In genomic region chr16:31035235-31035634, GRCm38 (mm10) we compare ENCODE assay signal across 9 mouse cellular contexts. TPM values are rescaled to one million over a fixed set of nuclear protein-coding genes. Genes with fewer than 3 reads are reported as not detected.
DNase-seq lines count a peak whose midpoint lies in the region; ATAC-seq and TF ChIP-seq lines count a peak whose summit lies in the region.
"Had no signal": no experiment of that assay in that cellular context is flagged by ENCODE, and none has a peak within 500 bp of the region (broad histone marks: within the 10 kb centered on the region; RNA-seq: fewer than 3 reads in every experiment).

No protein-coding gene starts in this region.

- no peak for ATAC-seq in heart, embryonic 15.5 days (replicated peaks; ENCODE audit: insufficient number of reproducible peaks, insufficient read depth, low FRiP score, low read depth)
- no peak for ATAC-seq in limb, embryonic 11.5 days (ENCODE audit: insufficient number of reproducible peaks, low FRiP score, low TSS enrichment, low read depth)

- H3K27me3 ChIP-seq in heart, embryonic 15.5 days = no peaks in the 10 kb centered on the region
- no peaks in the 10 kb centered on the region for H3K27me3 ChIP-seq in limb, embryonic 11.5 days (ENCODE audit: control insufficient read depth, insufficient read depth, low read length)

- no peak for DNase-seq in heart, postnatal 36 days
- peak; percentile 39 for DNase-seq in thymus, postnatal 14 days
- DNase-seq in thymus, postnatal 36 days = no peak
- no peak for DNase-seq in limb, embryonic 11.5 days (ENCODE audit: low spot score)
- DNase-seq in naive thymus-derived CD4-positive, alpha-beta T cell, adult 2 months (ENCODE audit: low read depth) = peak; percentile 60
- DNase-seq in cerebellum, adult 9-10 months = no peak
- no peak for DNase-seq in left cerebral cortex, adult 2 months (ENCODE audit: extremely low spot score in 1 of 2, low spot score in 2 of 2)

- no peak overlapping the region for H3K4me2 ChIP-seq in heart, embryonic 15.5 days
- H3K4me2 ChIP-seq in limb, embryonic 11.5 days (ENCODE audit: low read depth, severe bottlenecking) = no peak overlapping the region

- no peak overlapping the region for H3K4me3 ChIP-seq in heart, embryonic 15.5 days
- H3K4me3 ChIP-seq in limb, embryonic 11.5 days (ENCODE audit: low read depth, low read length) = no peak overlapping the region
- H3K4me3 ChIP-seq in left cerebral cortex, adult 2 months = no peak overlapping the region

- H3K9ac ChIP-seq in heart, embryonic 15.5 days = no peak overlapping the region
- no peak overlapping the region for H3K9ac ChIP-seq in limb, embryonic 11.5 days (ENCODE audit: low read length)
- H3K9ac ChIP-seq: liver, embryonic 14.5 days had no signal

- WGBS in heart, embryonic 15.5 days = 40% methylated on average over 7 of the region's 7 CpGs
- 65% methylated on average over 7 of the region's 7 CpGs for WGBS in limb, embryonic 11.5 days

- H3K4me1 ChIP-seq in heart, embryonic 15.5 days (replicated peaks) = peaks cover 24% of the 10 kb centered on the region
- H3K4me1 ChIP-seq in limb, embryonic 11.5 days (ENCODE audit: control insufficient read depth, insufficient read depth, low read length) = peaks cover 4% of the 10 kb centered on the region; the same call in 1 of the 2 replicates

- no peaks in the 10 kb centered on the region for H3K36me3 ChIP-seq in heart, embryonic 15.5 days
- no peaks in the 10 kb centered on the region for H3K36me3 ChIP-seq in limb, embryonic 11.5 days (ENCODE audit: control insufficient read depth, insufficient read depth, low read length)

- H3K9me3 ChIP-seq in heart, embryonic 15.5 days (replicated peaks) = no peaks in the 10 kb centered on the region
- H3K9me3 ChIP-seq in limb, embryonic 11.5 days (ENCODE audit: control insufficient read depth, low read length) = no peaks in the 10 kb centered on the region; the same call in 1 of the 2 replicates

- peak overlapping the region; percentile 24; the same call in 1 of the 2 replicates for H3K27ac ChIP-seq in heart, embryonic 15.5 days
- H3K27ac ChIP-seq in limb, embryonic 11.5 days (replicated peaks; ENCODE audit: low read depth, low read length) = 0 out of 2 replicates have a peak overlapping the region, but pooled peaks have one; percentile 4
- no peak overlapping the region for H3K27ac ChIP-seq in left cerebral cortex, adult 2 months
- H3K27ac ChIP-seq: liver, embryonic 14.5 days had no signal

- intact Hi-C loops in heart, postnatal 36 days (cut with DNase I) = no loop called here
- intact Hi-C loops in left cerebral cortex, adult 2 months (cut with DNase I) = no loop called here

- TF ChIP-seq CTCF in left cerebral cortex, adult 2 months (IDR thresholded peaks at IDR 0.05) = no peak

RNA-seq across cellular contexts. Expression of gene Xxylt1, which starts 46.0 kb away (rescaled TPM):
- polyA plus RNA-seq in heart, embryonic 15.5 days (2015; fragmentation: Nextera tagmentation; extraction: Ambion mirVana) = 6.8 and 9.9 TPM in 2 replicates
- total RNA-seq in heart, postnatal 36 days (2021) = 10 to 100 TPM; 11.6 to 12.5 TPM
- 16.2 and 19.4 TPM in 2 replicates for polyA plus RNA-seq in limb, embryonic 11.5 days (2014; fragmentation: Nextera tagmentation; extraction: Ambion mirVana)
- total RNA-seq in left cerebral cortex, adult 2 months (2021) = 10 to 100 TPM; 19.4 to 21.9 TPM

Comparison
In these comparisons a context has a peak if more than half of its experiments do, and no peak if none do; other contexts are left out.
1. DNase-seq: peak in thymus, postnatal 14 days (single experiment) and naive thymus-derived CD4-positive, alpha-beta T cell, adult 2 months (single experiment); none in heart, postnatal 36 days (0 of 2), thymus, postnatal 36 days (0 of 2), limb, embryonic 11.5 days (single experiment), cerebellum, adult 9-10 months (single experiment) and left cerebral cortex, adult 2 months (0 of 2).